In the genomic region with DNA sequence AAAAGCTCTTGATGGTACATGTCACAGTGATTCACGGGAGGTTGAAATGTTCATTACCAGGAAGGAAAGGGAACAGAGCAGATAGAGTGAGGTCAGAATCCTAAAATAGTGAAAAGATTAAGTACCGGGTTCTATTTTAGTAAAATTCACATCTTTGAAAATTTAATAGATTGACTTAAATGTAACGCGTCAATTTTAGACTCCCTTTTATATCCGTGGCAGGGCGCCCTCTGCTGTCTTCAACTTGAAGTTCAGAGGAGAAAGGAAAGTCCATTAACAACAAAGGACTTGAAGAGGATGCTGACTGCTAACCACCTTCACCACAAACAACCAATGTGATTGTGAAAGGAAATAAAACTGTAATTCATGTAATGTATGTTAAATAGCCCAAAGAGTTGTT, we compare ENCODE assay signal across 9 mouse cellular contexts. TPM values are rescaled to one million over a fixed set of nuclear protein-coding genes. Genes with fewer than 3 reads are reported as not detected.
A peak's percentile ranks its signal among the peaks of the same experiment; 100 is the strongest.
DNase-seq lines count a peak whose midpoint lies in the region; ATAC-seq and TF ChIP-seq lines count a peak whose summit lies in the region.
"Had no signal": no experiment of that assay in that cellular context is flagged by ENCODE, and none has a peak within 500 bp of the region (broad histone marks: within the 10 kb centered on the region; RNA-seq: fewer than 3 reads in every experiment).

No protein-coding gene starts in this region.

- H3K4me2 ChIP-seq in midbrain, embryonic 15.5 days = no peak overlapping the region
- H3K4me2 ChIP-seq in hindbrain, embryonic 13.5 days = no peak overlapping the region

- H3K4me3 ChIP-seq in midbrain, embryonic 10.5 days = 0 out of 2 replicates have a peak overlapping the region, but pooled peaks have one; percentile 33
- no peak overlapping the region for H3K4me3 ChIP-seq in midbrain, embryonic 15.5 days
- no peak overlapping the region for H3K4me3 ChIP-seq in hindbrain, embryonic 13.5 days
- H3K4me3 ChIP-seq in spleen, adult 2 months (ENCODE audit: extremely low read depth, insufficient read depth, insufficient read length) = no peak overlapping the region
- H3K4me3 ChIP-seq: erythroblast, embryonic 14.5 days had no signal

- 17% methylated on average over 6 of the region's 6 CpGs for WGBS in midbrain, embryonic 10.5 days
- 19% methylated on average over 6 of the region's 6 CpGs for WGBS in midbrain, embryonic 15.5 days
- 21% methylated on average over 6 of the region's 6 CpGs for WGBS in hindbrain, embryonic 13.5 days
- 5% methylated on average over 6 of the region's 6 CpGs for WGBS in spleen, adult 2 months

- peak; percentile 55; the same call in 1 of the 2 replicates for TF ChIP-seq CTCF in brain, embryonic 14.5 days (IDR thresholded peaks at IDR 0.05; ENCODE audit: borderline replicate concordance, extremely low read depth, insufficient read depth, insufficient read length)
- peak; percentile 22; the same call in 1 of the 2 replicates for TF ChIP-seq CTCF in spleen, adult 2 months (IDR thresholded peaks at IDR 0.05; ENCODE audit: extremely low read depth, insufficient read depth, insufficient read length, insufficient replicate concordance)

- no peaks in the 10 kb centered on the region; the same call in 1 of the 2 replicates for H3K27me3 ChIP-seq in midbrain, embryonic 10.5 days (ENCODE audit: low read depth, poor library complexity, severe bottlenecking)
- no peaks in the 10 kb centered on the region for H3K27me3 ChIP-seq in midbrain, embryonic 15.5 days (replicated peaks)
- H3K27me3 ChIP-seq in hindbrain, embryonic 13.5 days = no peaks in the 10 kb centered on the region
- no peaks in the 10 kb centered on the region for H3K27me3 ChIP-seq in spleen, adult 2 months (ENCODE audit: control insufficient read depth, insufficient read depth, low read length)

- peak; percentile 59 for DNase-seq in midbrain, embryonic 10.5 days (ENCODE audit: low spot score)
- DNase-seq in brain, embryonic 14.5 days (ENCODE audit: low read depth) = peak; percentile 92
- DNase-seq in fibroblast of lung, adult 2 months (ENCODE audit: low read depth) = peak; percentile 83
- peak; percentile 55 to 70 for DNase-seq in layer of hippocampus, postnatal 36 days
- DNase-seq in spleen, adult 2 months (ENCODE audit: low read depth in 1 of 2, low spot score in 2 of 2) = peak; percentile 60 to 70

- no peak overlapping the region for H3K9ac ChIP-seq in midbrain, embryonic 15.5 days
- H3K9ac ChIP-seq in hindbrain, embryonic 13.5 days = no peak overlapping the region

- peaks cover 6% of the 10 kb centered on the region for H3K36me3 ChIP-seq in midbrain, embryonic 10.5 days
- no peaks in the 10 kb centered on the region for H3K36me3 ChIP-seq in midbrain, embryonic 15.5 days (replicated peaks)
- no peaks in the 10 kb centered on the region for H3K36me3 ChIP-seq in hindbrain, embryonic 13.5 days
- H3K36me3 ChIP-seq in spleen, adult 2 months (ENCODE audit: control insufficient read depth, insufficient read depth, low read length) = no peaks in the 10 kb centered on the region

- no peaks in the 10 kb centered on the region for H3K9me3 ChIP-seq in midbrain, embryonic 10.5 days (replicated peaks)
- no peaks in the 10 kb centered on the region for H3K9me3 ChIP-seq in midbrain, embryonic 15.5 days
- H3K9me3 ChIP-seq in hindbrain, embryonic 13.5 days = no peaks in the 10 kb centered on the region

- peaks cover 21% of the 10 kb centered on the region for H3K4me1 ChIP-seq in midbrain, embryonic 10.5 days
- peaks cover 22% of the 10 kb centered on the region for H3K4me1 ChIP-seq in midbrain, embryonic 15.5 days
- peaks cover 18% of the 10 kb centered on the region for H3K4me1 ChIP-seq in hindbrain, embryonic 13.5 days (replicated peaks)
- no peaks in the 10 kb centered on the region; the same call in 1 of the 2 replicates for H3K4me1 ChIP-seq in spleen, adult 2 months (ENCODE audit: control insufficient read depth, insufficient read depth, insufficient read length)

- ATAC-seq in midbrain, embryonic 15.5 days (replicated peaks) = no peak
- no peak for ATAC-seq in hindbrain, embryonic 13.5 days (ENCODE audit: low FRiP score)
- peak; percentile 82 for ATAC-seq in megakaryocyte, adult 5-6 weeks (ENCODE audit: poor library complexity, severe bottlenecking)

- peak overlapping the region; percentile 85 for H3K27ac ChIP-seq in midbrain, embryonic 10.5 days (replicated peaks)
- H3K27ac ChIP-seq in midbrain, embryonic 15.5 days = no peak overlapping the region
- 0 out of 2 replicates have a peak overlapping the region, but pooled peaks have one; percentile 8 for H3K27ac ChIP-seq in hindbrain, embryonic 13.5 days
- no peak overlapping the region for H3K27ac ChIP-seq in spleen, adult 2 months (ENCODE audit: insufficient read depth, low read length)

- TF ChIP-seq POLR2A in brain, embryonic 14.5 days (IDR thresholded peaks at IDR 0.05; ENCODE audit: borderline replicate concordance, extremely low read depth, insufficient read depth, insufficient read length, poor library complexity, severe bottlenecking) = no peak
- no peak for TF ChIP-seq POLR2A in spleen, adult 2 months (IDR thresholded peaks at IDR 0.05; ENCODE audit: low read depth, low read length)

RNA-seq across cellular contexts. Expression of a gene that starts 3.1 kb away (rescaled TPM):
- 62.1 and 64.1 TPM in 2 replicates for polyA plus RNA-seq in midbrain, embryonic 10.5 days (2016; fragmentation: Nextera tagmentation; extraction: Ambion mirVana)
- polyA plus RNA-seq in midbrain, embryonic 15.5 days (2015; fragmentation: Nextera tagmentation; extraction: Ambion mirVana) = 49.6 and 52.3 TPM in 2 replicates
- polyA plus RNA-seq in brain, embryonic 14.5 days (2012; rRNA removed) = 41.8 and 45.2 TPM in 2 replicates
- 43.5 and 47.4 TPM in 2 replicates for polyA plus RNA-seq in hindbrain, embryonic 13.5 days (2015; fragmentation: Nextera tagmentation; extraction: Ambion mirVana)
- 10 to 100 TPM; 27.7 to 28.0 TPM for total RNA-seq in layer of hippocampus, postnatal 36 days (2021)
- total RNA-seq in megakaryocyte, adult 5-6 weeks (2015) = 12.7 and 17.2 TPM in 2 replicates
- total RNA-seq in megakaryocyte, adult 5-6 weeks (2017) = 38.3 and 43.4 TPM in 2 replicates
- polyA plus RNA-seq in spleen, adult 2 months (2012; rRNA removed) = 15.8 and 17.6 TPM in 2 replicates

Comparison
In these comparisons a context has a peak if more than half of its experiments do, and no peak if none do; other contexts are left out.
1. H3K27ac ChIP-seq: peak in midbrain, embryonic 10.5 days (single experiment) and hindbrain, embryonic 13.5 days (single experiment); none in midbrain, embryonic 15.5 days (single experiment) and spleen, adult 2 months (single experiment).
2. Peak in every context shown above with its lines, with median percentiles within 50 percentile points of each other: DNase-seq.